ENCODE assay signal across 16 mouse cellular contexts in the genomic region with DNA sequence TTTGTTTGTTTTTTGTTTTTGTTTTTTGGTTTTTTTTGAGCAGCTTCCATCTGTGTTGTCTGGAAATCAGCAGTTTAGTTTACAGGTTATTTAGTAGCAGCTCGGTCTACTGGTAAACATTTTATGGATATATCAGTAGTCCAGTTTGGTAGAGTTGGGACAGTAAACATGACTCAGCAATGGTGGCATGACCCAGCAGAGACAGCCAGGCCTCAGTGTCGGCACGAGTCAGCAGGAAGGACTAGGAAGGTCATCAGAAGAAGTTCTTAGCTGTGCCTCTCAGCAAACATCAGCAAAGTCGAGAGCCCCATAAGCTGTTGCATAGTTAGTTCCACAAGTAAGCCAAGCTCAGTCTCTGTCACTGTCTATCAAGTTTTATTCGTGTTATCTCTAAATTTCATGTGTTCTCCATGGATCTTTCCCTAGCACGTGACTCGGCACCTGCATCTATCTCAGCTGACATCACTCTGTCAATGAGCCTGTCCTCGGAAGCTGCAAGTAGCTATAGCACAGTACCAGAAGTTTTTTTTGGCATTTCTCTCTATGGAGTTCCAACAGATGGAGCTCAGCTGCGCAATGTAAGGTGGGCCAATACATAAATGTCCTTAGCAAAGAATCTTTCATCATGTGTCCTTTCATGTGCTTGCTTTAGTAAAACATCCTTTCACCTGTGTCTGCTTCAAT.
A peak's percentile ranks its signal among the peaks of the same experiment; 100 is the strongest.
DNase-seq lines count a peak whose midpoint lies in the region; ATAC-seq lines count a peak whose summit lies in the region.
"Had no signal": no experiment of that assay in that cellular context is flagged by ENCODE, and none has a peak within 500 bp of the region (broad histone marks: within the 10 kb centered on the region; RNA-seq: fewer than 3 reads in every experiment).

No protein-coding gene starts in this region.

- peak; percentile 79 for DNase-seq in heart, embryonic 10.5 days (ENCODE audit: low spot score)
- DNase-seq in heart, postnatal 10 days: no peak
- DNase-seq in 3T3-L1 (ENCODE audit: low read depth, low spot score): peak; percentile 27
- DNase-seq in c-Kit-negative CD71-positive TER-119-positive erythroid progenitor cells, embryonic 14.5 days (ENCODE audit: low read depth, low spot score): peak; percentile 78
- DNase-seq in liver, embryonic 13.5 days: peak; percentile 75
- no peak for DNase-seq in urinary bladder, postnatal 14 days (ENCODE audit: low spot score)
- DNase-seq in kidney, postnatal 10 days: no peak
- DNase-seq: cerebellum, adult 11-12 months; cerebellum, postnatal 25 days; gastrocnemius, postnatal 25 days; kidney, adult 18-20 months; kidney, postnatal 4 days; lung, postnatal 14 days; thymus, postnatal 4 days had no signal

- WGBS in heart, embryonic 10.5 days: 76% methylated on average over 9 of the region's 9 CpGs
- 57% methylated on average over 9 of the region's 9 CpGs for WGBS in liver, embryonic 13.5 days (ENCODE audit: insufficient replicate concordance)

- ATAC-seq in liver, embryonic 13.5 days (ENCODE audit: low read depth): peak; percentile 91

- H3K9ac ChIP-seq in liver, embryonic 13.5 days: peak overlapping the region; percentile 70
- H3K9ac ChIP-seq: neural tube, embryonic 12.5 days had no signal

- H3K27me3 ChIP-seq in heart, embryonic 10.5 days (ENCODE audit: insufficient read depth, poor library complexity, severe bottlenecking): no peaks in the 10 kb centered on the region
- H3K27me3 ChIP-seq in liver, embryonic 13.5 days: no peaks in the 10 kb centered on the region

- intact Hi-C loops in heart, postnatal 10 days (cut with DNase I): no loop called here

- H3K9me3 ChIP-seq in heart, embryonic 10.5 days: no peaks in the 10 kb centered on the region
- peaks cover 4% of the 10 kb centered on the region; the same call in 1 of the 2 replicates for H3K9me3 ChIP-seq in liver, embryonic 13.5 days (replicated peaks)
- H3K9me3 ChIP-seq: hindbrain, embryonic 10.5 days; neural tube, embryonic 12.5 days had no signal

- H3K4me3 ChIP-seq in heart, embryonic 10.5 days: no peak overlapping the region
- H3K4me3 ChIP-seq in liver, embryonic 13.5 days (replicated peaks): peak overlapping the region; percentile 4; the same call in 1 of the 2 replicates
- H3K4me3 ChIP-seq: hindbrain, embryonic 10.5 days; neural tube, embryonic 12.5 days had no signal

- peaks cover 29% of the 10 kb centered on the region for H3K4me1 ChIP-seq in heart, embryonic 10.5 days
- H3K4me1 ChIP-seq in liver, embryonic 13.5 days (replicated peaks): peaks cover 70% of the 10 kb centered on the region

- peak overlapping the region; percentile 56; the same call in 1 of the 2 replicates for H3K27ac ChIP-seq in heart, embryonic 10.5 days
- H3K27ac ChIP-seq in liver, embryonic 13.5 days: peak overlapping the region; percentile 90
- H3K27ac ChIP-seq: neural tube, embryonic 12.5 days had no signal

- no peaks in the 10 kb centered on the region for H3K36me3 ChIP-seq in heart, embryonic 10.5 days
- H3K36me3 ChIP-seq in liver, embryonic 13.5 days: no peaks in the 10 kb centered on the region
- H3K36me3 ChIP-seq: hindbrain, embryonic 10.5 days; neural tube, embryonic 12.5 days had no signal

- H3K4me2 ChIP-seq in liver, embryonic 13.5 days: peak overlapping the region; percentile 50
- H3K4me2 ChIP-seq: neural tube, embryonic 12.5 days had no signal

Comparison
In these comparisons a context has a peak if more than half of its experiments do, and no peak if none do; other contexts are left out.
1. DNase-seq: peak in heart, embryonic 10.5 days (single experiment), 3T3-L1 (single experiment), c-Kit-negative CD71-positive TER-119-positive erythroid progenitor cells, embryonic 14.5 days (single experiment) and liver, embryonic 13.5 days (single experiment); none in heart, postnatal 10 days (0 of 2), urinary bladder, postnatal 14 days (single experiment) and kidney, postnatal 10 days (single experiment).